Mouse (Mus musculus): ENCODE measurements at regions not wholly inside any gene's neighbourhood (a gene's known extent, or its start where the extent isn't known, plus 50 kb on each side); places are given as distances from the start of the nearest gene placed in this dataset.

DNA sequence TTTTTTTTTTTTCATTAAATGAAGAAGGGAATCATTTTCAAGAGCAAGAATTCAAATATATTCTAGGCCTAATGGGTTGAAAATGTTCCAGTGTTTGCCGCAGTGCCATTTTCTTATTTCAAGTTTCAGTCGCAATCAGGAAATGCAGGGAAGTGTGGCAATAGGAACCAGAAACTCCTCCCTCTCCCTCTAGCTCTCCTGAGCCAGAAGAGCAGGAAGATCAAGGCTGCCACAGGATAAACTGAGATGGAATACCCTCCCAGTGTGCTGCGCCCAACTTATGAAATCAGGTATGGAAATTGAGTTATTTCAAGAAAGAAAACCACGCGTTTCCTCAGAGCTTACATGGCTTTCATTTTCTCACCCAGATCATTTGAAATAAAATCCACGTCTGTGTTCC lies 460.8 kb upstream of the Plxna2 start:
- TF ChIP-seq CTCF (IDR thresholded peaks at IDR 0.05; ENCODE audit: low read depth, low read length) (no peak), TAL1 (conservative IDR thresholded peaks at IDR 0.05; ENCODE audit: low read depth, low read length) (no peak), POLR2AphosphoS5 (IDR thresholded peaks at IDR 0.05; ENCODE audit: insufficient replicate concordance, low read depth, low read length) (no peak), GATA1 (IDR thresholded peaks at IDR 0.05; ENCODE audit: borderline replicate concordance, low read length) (no peak)
